Mouse (Mus musculus): ENCODE data around the gene Gm3625. TPM values are rescaled to one million over a fixed set of nuclear protein-coding genes. Genes with fewer than 3 reads are reported as not detected.

Gene Gm3625
- polyA plus RNA-seq, 1 experiment from 2014 or later, result not detected

DNA sequence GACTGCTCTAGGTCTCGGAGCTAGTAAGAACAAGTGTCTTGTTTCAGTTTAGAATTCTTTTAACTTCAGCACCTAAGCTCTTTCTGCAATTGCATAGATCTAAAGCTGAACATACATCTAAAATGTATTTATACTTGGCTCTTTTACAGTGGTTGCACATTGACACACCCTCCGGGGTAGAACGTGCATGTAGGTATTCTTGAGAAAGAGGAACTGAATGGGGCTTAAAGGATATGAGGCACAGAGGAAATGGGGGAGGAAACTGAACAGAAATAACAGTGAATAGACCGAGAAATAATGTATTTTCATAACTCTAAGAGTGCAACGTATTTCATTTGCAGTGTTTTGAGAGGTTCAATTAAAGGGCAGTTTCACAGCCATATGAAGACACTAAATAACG is 2.3 kb upstream of the Gm3625 start:
- ATAC-seq (ENCODE audit: insufficient read depth, low FRiP score), result no peak
- no peaks in the 10 kb centered on the region for H3K36me3 ChIP-seq (ENCODE audit: control insufficient read depth, insufficient read depth, low read length)
- no peak overlapping the region for H3K27ac ChIP-seq (ENCODE audit: low read length)
- peaks cover 10% of the 10 kb centered on the region for H3K4me1 ChIP-seq (ENCODE audit: control insufficient read depth, insufficient read depth, low read length)
- H3K9me3 ChIP-seq (replicated peaks; ENCODE audit: control insufficient read depth, low read length), result no peaks in the 10 kb centered on the region
- H3K4me2 ChIP-seq (ENCODE audit: low read depth, low read length), result no peak overlapping the region
- H3K4me3 ChIP-seq (replicated peaks; ENCODE audit: low read length), result no peak overlapping the region
- WGBS, result 50% methylated on average over 6 of the region's 6 CpGs
- no peak overlapping the region for H3K9ac ChIP-seq (ENCODE audit: low read length)
- H3K27me3 ChIP-seq (ENCODE audit: control insufficient read depth, insufficient read depth, low read length), result no peaks in the 10 kb centered on the region

DNA sequence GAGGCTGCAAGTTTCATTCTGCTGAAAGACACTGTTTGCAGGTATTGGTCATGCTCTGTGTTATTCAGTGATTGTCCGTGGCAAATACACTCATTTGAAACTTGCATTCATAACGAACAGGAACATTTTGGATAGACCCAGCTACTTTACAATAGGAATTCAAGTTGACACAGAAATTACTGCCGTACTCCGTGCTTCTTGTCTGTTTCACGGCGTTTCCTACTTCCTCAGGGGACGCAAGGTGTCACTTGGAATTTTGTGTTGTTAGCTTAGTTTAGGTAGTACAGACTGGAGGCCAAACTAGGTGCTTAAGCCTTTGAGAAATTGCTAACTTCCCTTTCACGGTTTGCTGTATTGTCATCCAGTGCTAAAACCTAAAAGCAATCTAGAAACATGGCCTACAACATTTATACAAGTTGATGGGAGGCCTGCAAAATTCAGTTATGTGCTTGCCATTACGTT is 1.2 kb upstream of the Gm3625 start:
- H3K27me3 ChIP-seq (ENCODE audit: control insufficient read depth, insufficient read depth, low read length), result no peaks in the 10 kb centered on the region
- ATAC-seq (ENCODE audit: insufficient read depth, low FRiP score), result no peak
- peak overlapping the region; percentile 85 for H3K4me2 ChIP-seq (ENCODE audit: low read depth, low read length)
- peaks cover 10% of the 10 kb centered on the region for H3K4me1 ChIP-seq (ENCODE audit: control insufficient read depth, insufficient read depth, low read length)
- 55% methylated on average over 9 of the region's 9 CpGs for WGBS
- peak overlapping the region; percentile 90 for H3K4me3 ChIP-seq (replicated peaks; ENCODE audit: low read length)
- H3K27ac ChIP-seq (ENCODE audit: low read length), result 0 out of 2 replicates have a peak overlapping the region, but pooled peaks have one; percentile 91
- peak overlapping the region; percentile 97 for H3K9ac ChIP-seq (ENCODE audit: low read length)
- H3K9me3 ChIP-seq (replicated peaks; ENCODE audit: control insufficient read depth, low read length), result no peaks in the 10 kb centered on the region
- H3K36me3 ChIP-seq (ENCODE audit: control insufficient read depth, insufficient read depth, low read length), result no peaks in the 10 kb centered on the region

DNA sequence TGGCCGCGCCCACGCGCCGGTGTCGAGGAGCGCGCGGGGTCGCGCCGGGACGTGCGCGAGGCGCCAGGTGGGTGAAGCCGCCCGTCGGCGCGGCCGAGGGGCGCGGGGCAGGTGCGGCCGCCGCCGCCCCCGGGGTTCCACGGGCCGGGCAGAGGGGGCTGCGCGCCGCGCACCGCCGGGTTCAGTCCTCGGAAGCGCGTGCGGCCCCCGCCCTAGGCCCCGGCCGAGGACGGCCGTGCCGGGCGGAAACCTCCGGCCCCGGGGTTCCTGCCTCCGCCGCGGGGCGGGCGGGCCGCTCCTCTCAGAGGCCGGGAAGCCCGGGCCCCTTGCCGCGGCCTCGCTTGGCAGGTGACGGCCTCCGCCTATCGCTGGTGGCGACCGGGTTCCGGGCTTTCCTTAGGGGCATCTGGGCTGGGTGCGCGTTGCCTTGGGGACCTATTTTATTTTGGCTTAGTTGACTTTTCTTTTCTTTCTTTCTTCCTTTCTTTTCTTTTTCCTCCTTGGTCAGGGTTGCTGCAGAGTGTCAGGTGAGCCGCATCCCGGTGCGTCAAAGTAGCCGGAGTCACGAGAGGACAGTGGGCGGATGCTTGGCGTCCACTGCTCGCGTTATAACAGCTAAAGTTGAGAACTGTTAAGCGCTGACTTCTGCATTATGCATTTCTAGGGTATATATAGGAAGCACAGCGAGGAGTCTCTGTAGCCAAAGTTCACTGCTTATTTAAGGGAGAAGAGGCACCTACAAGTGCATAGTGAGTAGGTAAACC is 621 bp upstream of the Gm3625 start:
- H3K36me3 ChIP-seq (ENCODE audit: control insufficient read depth, insufficient read depth, low read length), result no peaks in the 10 kb centered on the region
- H3K27ac ChIP-seq (ENCODE audit: low read length), result peak overlapping the region; percentile 91
- H3K4me1 ChIP-seq (ENCODE audit: control insufficient read depth, insufficient read depth, low read length), result peaks cover 6% of the 10 kb centered on the region
- H3K27me3 ChIP-seq (ENCODE audit: control insufficient read depth, insufficient read depth, low read length), result no peaks in the 10 kb centered on the region
- peak overlapping the region; percentile 90 for H3K4me3 ChIP-seq (replicated peaks; ENCODE audit: low read length)
- H3K9ac ChIP-seq (ENCODE audit: low read length), result peak overlapping the region; percentile 97
- under 1% methylated on average over 73 of the region's 80 CpGs for WGBS
- H3K9me3 ChIP-seq (replicated peaks; ENCODE audit: control insufficient read depth, low read length), result no peaks in the 10 kb centered on the region
- H3K4me2 ChIP-seq (ENCODE audit: low read depth, low read length), result peak overlapping the region; percentile 85
- ATAC-seq (ENCODE audit: insufficient read depth, low FRiP score), result peak; percentile 72

- no peaks in the 10 kb centered on the region for H3K36me3 ChIP-seq (ENCODE audit: control insufficient read depth, insufficient read depth, low read length)
- H3K27me3 ChIP-seq (ENCODE audit: control insufficient read depth, insufficient read depth, low read length), result no peaks in the 10 kb centered on the region
- ATAC-seq (ENCODE audit: insufficient read depth, low FRiP score), result no peak
- peak overlapping the region; percentile 90 for H3K4me3 ChIP-seq (replicated peaks; ENCODE audit: low read length)
- no peaks in the 10 kb centered on the region for H3K9me3 ChIP-seq (replicated peaks; ENCODE audit: control insufficient read depth, low read length)
- peak overlapping the region; percentile 97; the same call in 1 of the 2 replicates for H3K9ac ChIP-seq (ENCODE audit: low read length)
- peak overlapping the region; percentile 85 for H3K4me2 ChIP-seq (ENCODE audit: low read depth, low read length)
- H3K4me1 ChIP-seq (ENCODE audit: control insufficient read depth, insufficient read depth, low read length), result peaks cover 6% of the 10 kb centered on the region
- no peak overlapping the region for H3K27ac ChIP-seq (ENCODE audit: low read length)
- 46% methylated on average over 6 of the region's 6 CpGs for WGBS
These were observed 702 bp downstream of the Gm3625 start for GRCm38 (mm10) chr12:4592025-4592424.

GRCm38 (mm10) chr12:4588603-4589002 is 4.1 kb downstream of the Gm3625 start:
- 65% methylated on average over 3 of the region's 3 CpGs for WGBS
- ATAC-seq (ENCODE audit: insufficient read depth, low FRiP score), result peak; percentile 51; the same call in 1 of the 2 replicates
- H3K9ac ChIP-seq (ENCODE audit: low read length), result no peak overlapping the region

GRCm38 (mm10) chr12:4587846-4588245 is 4.9 kb downstream of the Gm3625 start:
- no peaks in the 10 kb centered on the region for H3K27me3 ChIP-seq (ENCODE audit: control insufficient read depth, insufficient read depth, low read length)
- 72% methylated on average over 2 of the region's 2 CpGs for WGBS
- no peaks in the 10 kb centered on the region for H3K4me1 ChIP-seq (ENCODE audit: control insufficient read depth, insufficient read depth, low read length)
- no peaks in the 10 kb centered on the region for H3K36me3 ChIP-seq (ENCODE audit: control insufficient read depth, insufficient read depth, low read length)
- H3K27ac ChIP-seq (ENCODE audit: low read length), result no peak overlapping the region
- H3K4me2 ChIP-seq (ENCODE audit: low read depth, low read length), result no peak overlapping the region
- H3K9me3 ChIP-seq (replicated peaks; ENCODE audit: control insufficient read depth, low read length), result no peaks in the 10 kb centered on the region
- no peak overlapping the region for H3K4me3 ChIP-seq (replicated peaks; ENCODE audit: low read length)
- H3K9ac ChIP-seq (ENCODE audit: low read length), result no peak overlapping the region
- ATAC-seq (ENCODE audit: insufficient read depth, low FRiP score), result no peak

More at GRCm38 (mm10) chr12:4588603-4589002, 4.1 kb downstream of the Gm3625 start:
- no peaks in the 10 kb centered on the region; the same call in 1 of the 2 replicates for H3K4me1 ChIP-seq (ENCODE audit: control insufficient read depth, insufficient read depth, low read length)
- no peaks in the 10 kb centered on the region for H3K36me3 ChIP-seq (ENCODE audit: control insufficient read depth, insufficient read depth, low read length)
- H3K27ac ChIP-seq (ENCODE audit: low read length), result no peak overlapping the region
- no peak overlapping the region for H3K4me2 ChIP-seq (ENCODE audit: low read depth, low read length)
- no peak overlapping the region for H3K4me3 ChIP-seq (replicated peaks; ENCODE audit: low read length)
- H3K27me3 ChIP-seq (ENCODE audit: control insufficient read depth, insufficient read depth, low read length), result no peaks in the 10 kb centered on the region
- no peaks in the 10 kb centered on the region for H3K9me3 ChIP-seq (replicated peaks; ENCODE audit: control insufficient read depth, low read length)

DNA sequence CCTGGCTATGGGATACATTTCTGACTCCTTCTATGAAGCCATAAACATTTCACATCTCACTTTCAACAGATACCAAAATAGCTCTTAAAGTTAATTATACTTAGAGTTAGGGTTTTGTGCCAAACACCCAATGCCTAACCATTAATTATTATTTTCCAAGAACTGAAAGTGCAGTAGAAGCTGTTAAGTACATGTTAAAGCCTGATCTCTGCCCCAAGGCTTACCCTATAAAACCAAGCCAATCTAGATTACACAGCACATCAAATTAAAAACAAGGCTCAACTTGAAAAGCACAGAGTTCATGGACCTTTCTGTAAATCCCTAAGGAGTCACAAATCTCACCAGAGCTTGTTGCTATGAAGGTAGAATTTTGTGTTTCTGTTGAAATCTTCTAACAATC is 10.4 kb downstream of the Gm3625 start:
- H3K9ac ChIP-seq (ENCODE audit: low read length), result no peak overlapping the region
- no peak overlapping the region for H3K4me2 ChIP-seq (ENCODE audit: low read depth, low read length)
- no peaks in the 10 kb centered on the region for H3K9me3 ChIP-seq (replicated peaks; ENCODE audit: control insufficient read depth, low read length)
- no peaks in the 10 kb centered on the region for H3K4me1 ChIP-seq (ENCODE audit: control insufficient read depth, insufficient read depth, low read length)
- no peak for ATAC-seq (ENCODE audit: insufficient read depth, low FRiP score)
- no peaks in the 10 kb centered on the region for H3K36me3 ChIP-seq (ENCODE audit: control insufficient read depth, insufficient read depth, low read length)
- H3K4me3 ChIP-seq (replicated peaks; ENCODE audit: low read length), result no peak overlapping the region
- H3K27ac ChIP-seq (ENCODE audit: low read length), result no peak overlapping the region
- H3K27me3 ChIP-seq (ENCODE audit: control insufficient read depth, insufficient read depth, low read length), result no peaks in the 10 kb centered on the region

GRCm38 (mm10) chr12:4574065-4574464 is 18.7 kb downstream of the Gm3625 start:
- Histone ChIP-seq H3K9ac (ENCODE audit: low read length) (no peak overlapping the region), H3K4me2 (ENCODE audit: low read depth, low read length) (no peak overlapping the region), H3K27ac (ENCODE audit: low read length) (no peak overlapping the region), H3K36me3 (ENCODE audit: control insufficient read depth, insufficient read depth, low read length) (no peaks in the 10 kb centered on the region), H3K9me3 (replicated peaks; ENCODE audit: control insufficient read depth, low read length) (no peaks in the 10 kb centered on the region), H3K4me1 (ENCODE audit: control insufficient read depth, insufficient read depth, low read length) (no peaks in the 10 kb centered on the region), H3K27me3 (ENCODE audit: control insufficient read depth, insufficient read depth, low read length) (no peaks in the 10 kb centered on the region), H3K4me3 (replicated peaks; ENCODE audit: low read length) (no peak overlapping the region)
- no peak for ATAC-seq (ENCODE audit: insufficient read depth, low FRiP score)
- WGBS, result 78% methylated on average over 4 of the region's 4 CpGs

DNA sequence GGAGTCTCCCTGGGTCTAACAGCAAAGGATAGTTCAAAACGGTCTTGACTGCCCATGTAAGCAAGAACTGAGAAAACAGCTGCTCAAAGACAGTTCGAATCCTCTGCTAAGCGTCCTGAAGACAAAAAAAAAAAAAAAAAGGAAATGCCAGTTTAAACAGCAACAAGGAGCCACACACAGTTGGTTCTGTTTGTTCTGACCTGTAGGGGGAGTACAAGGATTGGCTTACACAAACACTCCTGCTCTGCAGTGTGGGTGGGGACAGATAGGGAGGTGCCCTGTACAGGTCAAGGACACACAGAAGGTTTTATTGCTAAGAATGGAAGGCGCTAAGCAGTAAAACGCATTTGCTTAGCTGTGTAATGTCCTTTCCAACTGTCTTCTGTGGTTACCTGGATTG is 20.9 kb downstream of the Gm3625 start:
- peak; percentile 82; the same call in 1 of the 2 replicates for ATAC-seq (ENCODE audit: insufficient read depth, low FRiP score)
- 20% methylated on average over 5 of the region's 5 CpGs for WGBS
- H3K4me1 ChIP-seq (ENCODE audit: control insufficient read depth, insufficient read depth, low read length), result no peaks in the 10 kb centered on the region

More for the DNA sequence above, 20.9 kb downstream of the Gm3625 start:
- Histone ChIP-seq H3K27ac (ENCODE audit: low read length) (no peak overlapping the region), H3K9ac (ENCODE audit: low read length) (no peak overlapping the region), H3K4me2 (ENCODE audit: low read depth, low read length) (no peak overlapping the region), H3K27me3 (ENCODE audit: control insufficient read depth, insufficient read depth, low read length) (no peaks in the 10 kb centered on the region), H3K4me3 (replicated peaks; ENCODE audit: low read length) (no peak overlapping the region), H3K9me3 (replicated peaks; ENCODE audit: control insufficient read depth, low read length) (no peaks in the 10 kb centered on the region), H3K36me3 (ENCODE audit: control insufficient read depth, insufficient read depth, low read length) (no peaks in the 10 kb centered on the region)

Measured in stomach, embryonic 16.5 days (tissue).